Mouse (Mus musculus) olfactory bulb, adult 2 months (tissue): ENCODE results near the gene H13. TPM values are rescaled to one million over a fixed set of nuclear protein-coding genes. Genes with fewer than 3 reads are reported as not detected.
A peak's percentile ranks its signal among the peaks of the same experiment; 100 is the strongest.

Source experiments
- H3K27ac ChIP-seq: fragments of 200-500 bp; 2 replicates; pipeline ENCODE4 v1.5.1; 2012; ENCODE audit warnings: low read depth, low read length; ENCODE audit not compliant: insufficient read depth
- H3K4me1 ChIP-seq: fragments of 200-500 bp; 2 replicates; pipeline ENCODE4 v1.6.1; 2012; ENCODE audit warnings: low read length; ENCODE audit not compliant: control insufficient read depth, insufficient read depth
- H3K4me3 ChIP-seq: fragments of 200-500 bp; 2 replicates; pipeline ENCODE4 v1.5.1; 2012; ENCODE audit warnings: mild to moderate bottlenecking, low read depth, low read length, moderate library complexity; ENCODE audit not compliant: insufficient read depth
- CTCF ChIP-seq: fragments of 200-500 bp; IDR thresholded peaks from 2 replicates; pipeline ENCODE4 v1.5.1; 2012; ENCODE audit warnings: low read depth, mild to moderate bottlenecking, low read length, moderate library complexity; ENCODE audit not compliant: insufficient read depth
- POLR2A ChIP-seq: fragments of 200-500 bp; IDR thresholded peaks from 2 replicates; pipeline ENCODE4 v1.6.1; 2012; ENCODE audit warnings: mild to moderate bottlenecking, low read depth, low read length, moderate library complexity; ENCODE audit not compliant: insufficient read depth
- WGBS: fragments of 180-500 bp; shearing (Covaris S2); methylation state at CpG from one replicate; pipeline ENCODE4 v1.1.7; 2018; 5-methylcytosine and 5-hydroxymethylcytosine counted together
- polyA plus RNA-seq: library from polyadenylated mRNA; stranded (reverse); fragments of >200 nt; gene quantifications from 2 replicates; pipeline ENCODE4 v1.2.4, GENCODE M21; 2012; ENCODE audit warnings: low replicate concordance; ENCODE audit not compliant: missing spikeins, insufficient read depth, insufficient read length

The H13 gene
- polyA plus RNA-seq, 1 experiment = not detected

DNA sequence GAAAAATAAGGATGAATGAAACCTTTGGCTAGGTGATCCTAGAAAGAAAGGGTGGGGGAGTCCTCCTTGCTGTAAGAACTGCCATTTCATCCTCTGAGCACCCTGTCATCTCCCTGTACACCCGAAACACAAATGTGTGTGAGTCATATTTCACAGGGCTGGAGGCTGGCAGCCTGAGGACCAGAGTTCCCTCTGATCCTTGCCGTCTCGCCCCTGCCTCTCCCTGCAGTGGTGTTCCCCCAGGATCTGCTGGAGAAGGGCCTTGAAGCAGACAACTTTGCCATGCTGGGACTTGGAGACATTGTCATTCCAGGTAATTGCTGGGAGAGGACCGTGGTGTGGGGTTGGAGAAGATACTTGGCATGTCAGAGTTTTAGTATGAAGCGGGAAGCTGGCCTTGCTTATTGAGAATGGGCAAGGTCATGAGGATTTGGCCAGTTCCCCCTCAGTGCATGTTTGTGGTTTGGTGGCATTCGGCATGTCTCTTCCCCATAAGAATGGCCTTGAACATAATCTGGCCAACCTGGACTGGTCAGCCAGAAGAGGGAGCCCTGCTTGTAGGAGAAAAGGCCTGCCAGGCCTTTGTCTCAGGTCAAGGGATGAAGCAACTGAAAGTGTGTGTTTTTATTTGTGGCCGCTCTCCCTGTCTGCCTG, 22.4 kb downstream of the H13 start:
- no peak overlapping the region for H3K27ac ChIP-seq
- peaks cover 9% of the 10 kb centered on the region for H3K4me1 ChIP-seq
- H3K4me3 ChIP-seq = no peak overlapping the region
- 63% methylated on average over 7 of the region's 7 CpGs for WGBS
- TF ChIP-seq CTCF = no peak
- TF ChIP-seq POLR2A = no peak

DNA sequence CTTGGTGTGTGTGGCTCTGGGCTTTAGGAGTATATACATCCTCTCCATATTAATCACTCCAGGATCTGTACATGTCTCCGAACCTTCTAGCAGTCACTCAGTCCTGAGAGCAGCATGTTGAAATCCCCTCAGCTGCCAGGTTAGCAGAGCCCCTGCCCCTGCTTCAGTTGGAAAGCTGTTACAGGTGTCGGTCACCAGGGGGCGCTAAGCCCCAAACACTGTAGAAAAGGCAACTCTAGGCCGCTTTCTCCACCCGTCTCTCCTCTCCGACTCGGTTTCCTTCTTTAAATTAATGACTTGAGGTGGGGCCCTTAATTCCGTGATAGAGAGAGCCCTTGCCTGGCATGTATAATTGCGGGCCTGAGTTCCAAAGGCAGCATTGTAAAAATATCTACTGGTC, 24.0 kb downstream of the H13 start:
- peaks cover 9% of the 10 kb centered on the region for H3K4me1 ChIP-seq
- TF ChIP-seq CTCF = peak; percentile 79
- TF ChIP-seq POLR2A = no peak
- WGBS = 12% methylated on average over 9 of the region's 9 CpGs
- H3K27ac ChIP-seq = peak overlapping the region; percentile 7; the same call in 1 of the 2 replicates
- H3K4me3 ChIP-seq = peak overlapping the region; percentile 30; the same call in 1 of the 2 replicates

DNA sequence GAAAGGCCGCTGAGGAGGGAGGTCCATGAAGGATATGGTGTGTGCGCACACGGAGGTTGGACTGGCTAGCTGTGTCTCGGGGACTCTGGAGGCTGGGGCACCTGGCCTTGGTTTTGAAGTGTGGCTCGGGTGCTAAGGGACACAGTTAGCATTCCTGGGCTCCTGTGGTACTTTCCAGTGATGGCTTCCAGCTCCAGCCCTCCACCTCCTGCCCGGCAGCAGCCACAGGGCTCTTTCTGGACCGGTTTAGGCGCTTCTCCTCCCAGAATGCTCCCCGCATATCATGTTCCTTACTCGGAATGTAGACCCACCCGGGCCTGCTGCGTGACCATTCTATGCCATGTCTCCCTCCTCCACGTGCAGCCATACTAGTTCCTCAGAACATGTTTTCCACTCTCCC, 24.5 kb downstream of the H13 start:
- WGBS = 88% methylated on average over 13 of the region's 13 CpGs
- peak overlapping the region; percentile 30; the same call in 1 of the 2 replicates for H3K4me3 ChIP-seq
- H3K27ac ChIP-seq = peak overlapping the region; percentile 7; the same call in 1 of the 2 replicates
- peaks cover 9% of the 10 kb centered on the region for H3K4me1 ChIP-seq
- TF ChIP-seq CTCF (no peak), POLR2A (no peak)

DNA sequence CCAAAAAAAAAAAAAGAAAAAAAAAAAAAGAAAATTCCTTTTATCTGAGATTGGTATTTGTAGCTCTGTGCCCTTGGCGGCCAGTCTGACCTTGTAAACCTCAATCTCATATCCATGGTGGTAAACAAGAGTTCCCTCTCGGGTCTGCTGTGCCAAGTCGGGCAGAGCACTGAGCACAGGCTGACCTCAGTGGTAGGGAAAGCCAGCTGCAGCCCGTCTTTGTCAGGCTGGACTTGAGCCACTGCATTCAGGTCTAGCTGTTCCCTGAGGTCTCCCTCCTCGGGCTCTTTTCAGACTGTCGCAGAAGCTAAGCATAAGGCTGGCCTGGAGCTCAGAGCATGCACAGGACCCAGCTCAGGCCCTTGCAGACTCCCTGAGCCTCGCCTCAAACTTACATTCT, 25.4 kb downstream of the H13 start:
- 62% methylated on average over 7 of the region's 7 CpGs for WGBS
- Histone ChIP-seq H3K4me1 (peaks cover 9% of the 10 kb centered on the region), H3K27ac (no peak overlapping the region), H3K4me3 (no peak overlapping the region)
- no peak for TF ChIP-seq CTCF
- no peak for TF ChIP-seq POLR2A

DNA sequence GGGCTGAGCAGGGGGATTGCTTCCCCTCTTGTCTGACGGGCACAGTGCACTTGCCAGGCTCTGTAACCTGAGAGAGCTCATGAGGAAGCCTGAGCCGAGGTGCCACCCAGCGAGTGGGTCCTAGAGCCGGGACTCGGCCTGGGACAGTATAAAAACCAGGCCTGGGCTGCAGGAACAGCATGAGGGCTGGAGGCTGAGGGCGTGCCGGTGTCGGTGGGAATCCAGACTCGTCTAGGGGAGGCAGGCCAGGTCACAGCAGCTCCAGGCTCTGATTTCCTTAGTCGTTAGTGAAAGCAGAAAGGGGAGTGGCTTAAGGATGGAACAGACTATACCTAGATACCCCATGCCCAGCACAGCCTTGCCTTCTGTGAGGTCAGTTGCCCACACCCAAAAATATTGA, 26.8 kb downstream of the H13 start:
- Histone ChIP-seq H3K4me3 (no peak overlapping the region), H3K27ac (no peak overlapping the region), H3K4me1 (peaks cover 14% of the 10 kb centered on the region)
- TF ChIP-seq CTCF = no peak
- TF ChIP-seq POLR2A = no peak
- 60% methylated on average over 10 of the region's 10 CpGs for WGBS

DNA sequence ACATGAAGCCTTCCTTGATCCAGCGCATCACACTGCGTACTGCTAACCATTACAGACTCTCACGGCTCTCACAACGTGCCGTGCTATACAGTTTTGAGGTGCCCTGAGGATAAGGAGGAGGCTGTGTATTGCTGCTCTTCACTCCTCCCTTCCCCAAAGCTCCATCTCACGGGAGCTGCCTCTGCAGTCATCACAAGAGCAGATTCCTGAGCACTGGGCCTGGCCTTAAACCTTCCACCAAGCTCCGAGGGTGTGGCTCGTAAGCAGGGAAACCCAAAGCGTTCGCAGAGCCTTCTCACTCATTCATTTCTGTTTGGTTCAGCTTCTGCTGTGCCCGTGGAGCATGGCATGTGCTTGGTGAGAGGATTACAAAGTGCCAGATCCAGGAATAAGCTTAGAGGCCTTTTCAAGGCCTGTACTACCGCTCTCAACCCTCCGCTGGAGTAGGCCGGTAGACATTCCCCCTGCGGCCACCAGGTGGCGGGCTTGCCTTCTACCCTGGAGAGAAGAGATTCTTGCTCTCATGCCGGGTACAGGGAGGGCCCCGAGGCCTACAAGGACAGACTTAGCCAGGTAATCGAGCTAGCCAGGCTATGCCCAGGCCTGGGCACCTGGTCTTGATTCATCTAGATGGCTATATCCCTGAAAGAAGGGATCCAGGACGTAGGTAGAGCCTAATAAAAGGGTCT, 27.4 kb downstream of the H13 start:
- Histone ChIP-seq H3K4me1 (peaks cover 14% of the 10 kb centered on the region), H3K27ac (peak overlapping the region; percentile 18; the same call in 1 of the 2 replicates), H3K4me3 (no peak overlapping the region)
- whole genome bisulfite sequencing = 38% methylated on average over 20 of the region's 20 CpGs
- peak; percentile 97 for TF ChIP-seq CTCF
- no peak for TF ChIP-seq POLR2A

DNA sequence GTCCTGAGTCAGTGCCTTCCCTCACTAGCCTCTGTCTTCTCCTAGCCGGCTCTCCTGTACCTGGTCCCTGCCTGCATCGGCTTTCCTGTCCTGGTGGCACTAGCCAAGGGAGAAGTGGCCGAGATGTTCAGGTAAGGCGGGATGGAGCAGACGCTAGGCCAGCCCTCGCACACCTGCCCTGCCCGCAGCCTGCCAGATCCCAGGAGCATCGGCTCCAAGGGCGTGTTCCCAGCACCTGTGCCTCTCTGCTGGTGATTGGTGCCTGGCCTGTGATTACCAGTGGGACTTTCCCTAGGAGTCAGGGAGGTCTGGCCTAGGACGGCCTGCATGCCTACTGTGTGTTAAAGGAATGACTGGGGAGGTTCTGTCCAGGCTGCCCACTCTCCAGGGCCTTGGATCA, 30.9 kb downstream of the H13 start:
- Histone ChIP-seq H3K27ac (no peak overlapping the region), H3K4me1 (peaks cover 10% of the 10 kb centered on the region), H3K4me3 (no peak overlapping the region)
- 94% methylated on average over 10 of the region's 10 CpGs for whole genome bisulfite sequencing
- TF ChIP-seq POLR2A (no peak), CTCF (no peak)

DNA sequence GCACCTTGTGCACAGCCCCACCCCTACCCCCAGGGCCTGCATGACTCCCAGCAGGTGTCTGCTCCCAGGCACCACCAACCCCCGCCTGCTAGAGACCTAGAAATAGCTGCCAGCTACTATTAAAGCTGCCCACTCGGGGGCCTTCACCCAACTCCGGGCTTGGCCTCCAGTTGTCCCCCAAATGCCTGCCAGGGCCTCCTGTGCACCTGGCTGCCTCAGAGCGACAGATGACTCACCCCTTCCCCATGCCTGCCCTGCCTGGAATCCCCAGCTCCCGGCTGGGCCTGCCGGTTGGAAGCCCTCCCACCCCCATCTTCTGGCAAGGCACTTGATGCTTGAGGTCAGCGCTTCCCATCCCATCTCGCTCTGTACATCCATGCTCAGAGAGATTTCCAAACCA, 31.5 kb downstream of the H13 start:
- no peak for TF ChIP-seq POLR2A
- no peak for TF ChIP-seq CTCF
- 71% methylated on average over 8 of the region's 8 CpGs for WGBS
- Histone ChIP-seq H3K4me3 (no peak overlapping the region), H3K4me1 (peaks cover 16% of the 10 kb centered on the region), H3K27ac (no peak overlapping the region)

DNA sequence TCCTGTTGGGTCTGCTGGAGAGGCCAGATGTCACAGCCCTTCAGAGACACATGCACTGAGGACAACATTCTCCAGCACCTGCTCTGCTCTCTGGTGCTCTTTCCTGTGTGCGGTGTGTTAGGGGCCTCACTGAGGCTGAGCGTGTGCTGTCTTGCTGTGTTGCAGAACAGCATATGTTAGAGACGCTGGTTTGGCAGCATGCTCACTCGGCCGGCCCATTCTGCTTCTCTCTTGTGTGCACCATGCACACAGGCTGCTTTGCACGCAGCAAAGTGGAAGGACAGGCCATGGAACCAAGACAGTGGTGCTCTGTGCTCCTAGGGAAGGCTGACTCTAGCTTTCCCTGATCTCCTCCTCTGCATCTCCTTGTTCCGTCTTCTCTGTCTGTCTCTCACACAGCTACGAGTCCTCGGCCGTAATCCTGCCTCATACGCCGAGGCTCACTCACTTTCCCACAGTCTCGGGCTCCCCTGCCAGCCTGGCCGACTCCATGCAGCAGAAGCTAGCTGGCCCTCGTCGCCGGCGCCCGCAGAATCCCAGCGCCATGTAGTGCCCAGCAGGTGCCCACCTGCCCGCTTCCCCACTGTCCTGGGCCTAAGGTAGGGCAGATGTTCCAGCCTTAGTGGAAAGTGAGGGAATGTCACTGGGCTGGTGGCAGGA, 34.5 kb downstream of the H13 start:
- TF ChIP-seq POLR2A (no peak), CTCF (no peak)
- H3K27ac ChIP-seq = no peak overlapping the region
- peaks cover 29% of the 10 kb centered on the region for H3K4me1 ChIP-seq
- H3K4me3 ChIP-seq = no peak overlapping the region
- 92% methylated on average over 21 of the region's 21 CpGs for WGBS
